21 mouse cellular contexts compared by ENCODE assay signal in genomic region chr15:80343731-80344130, GRCm38 (mm10). TPM values are rescaled to one million over a fixed set of nuclear protein-coding genes. Genes with fewer than 3 reads are reported as not detected.
"Had no signal": no experiment of that assay in that cellular context is flagged by ENCODE, and none has a peak within 500 bp of the region (broad histone marks: within the 10 kb centered on the region; RNA-seq: fewer than 3 reads in every experiment).

No protein-coding gene starts in this region.

- DNase-seq: gastrocnemius, adult 2 months; gastrocnemius, postnatal 10 days; gastrocnemius, postnatal 25 days; heart, postnatal 4 days; liver; liver, embryonic 13.5 days had no signal

- H3K27me3 ChIP-seq: hindbrain, embryonic 12.5 days; intestine, embryonic 15.5 days; limb, embryonic 12.5 days; liver, embryonic 13.5 days; liver, embryonic 15.5 days had no signal

- H3K27ac ChIP-seq: gastrocnemius, adult 2 months; hindbrain, embryonic 12.5 days; hindbrain, embryonic 14.5 days; intestine, embryonic 15.5 days; layer of hippocampus, adult 2 months; left cerebral cortex, adult 2 months; limb, embryonic 12.5 days; liver, embryonic 13.5 days; liver, embryonic 15.5 days had no signal

- H3K4me3 ChIP-seq: gastrocnemius, adult 2 months; heart, embryonic 10.5 days; heart, embryonic 12.5 days; hindbrain, embryonic 10.5 days; hindbrain, embryonic 12.5 days; intestine, embryonic 15.5 days; layer of hippocampus, adult 2 months; left cerebral cortex, adult 2 months; limb, embryonic 10.5 days; limb, embryonic 12.5 days; liver, embryonic 13.5 days; liver, embryonic 15.5 days had no signal

- H3K4me1 ChIP-seq: hindbrain, embryonic 12.5 days; intestine, embryonic 15.5 days; liver, embryonic 13.5 days; liver, embryonic 15.5 days had no signal

RNA-seq across cellular contexts. Expression of gene Cacna1i, which starts 56.7 kb away (rescaled TPM):
- polyA plus RNA-seq: heart, embryonic 10.5 days; heart, embryonic 12.5 days; heart, embryonic 14.5 days; heart, embryonic 16.5 days; intestine, embryonic 15.5 days; kidney, embryonic 14.5 days; kidney, embryonic 16.5 days; limb, embryonic 12.5 days; liver, embryonic 13.5 days had no signal
